Mouse (Mus musculus): ENCODE data around the gene Zfp418.

DNA sequence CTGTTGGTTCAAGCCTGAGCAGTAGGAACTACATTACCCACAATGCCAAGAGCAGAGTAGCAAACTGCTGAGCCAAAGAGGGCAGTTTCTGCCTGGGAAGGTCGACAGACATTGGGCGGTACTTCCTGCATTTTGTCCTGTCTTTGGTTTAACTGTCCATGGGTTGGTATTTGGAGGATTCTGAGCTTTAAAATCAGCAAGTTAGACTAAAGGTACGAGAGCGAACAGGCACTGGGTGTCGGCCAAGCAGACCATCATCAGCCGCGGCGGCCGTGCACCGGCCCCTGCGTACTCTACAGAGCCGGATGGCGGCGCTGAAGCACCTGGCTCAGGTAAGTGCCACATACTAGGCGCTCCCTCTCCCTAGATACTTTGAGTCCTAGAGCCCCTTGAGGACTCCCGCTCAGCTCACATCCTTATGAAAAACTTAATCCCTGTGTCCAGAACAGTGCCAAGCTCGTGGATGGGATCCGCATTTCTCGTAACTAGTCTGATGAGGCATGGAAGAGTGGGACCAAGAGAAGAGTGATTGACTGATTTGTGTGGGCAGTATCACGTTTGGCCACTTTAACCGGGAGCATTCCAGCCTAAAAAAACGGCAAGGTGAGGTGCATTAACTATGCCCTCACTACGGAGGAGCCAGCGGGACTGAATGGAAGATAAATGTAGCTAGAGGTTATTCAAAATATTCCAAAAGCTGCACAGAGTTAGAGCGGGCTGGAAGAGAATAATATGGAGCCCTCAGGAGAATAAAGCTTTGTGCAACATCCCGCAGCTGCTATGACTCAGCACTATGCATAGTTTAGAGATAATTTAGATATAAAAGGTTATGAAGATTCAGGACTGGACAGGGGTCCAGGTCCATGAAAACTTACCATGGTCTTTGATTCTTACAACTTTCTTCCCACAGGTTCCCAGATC is at the start of gene Zfp418:
- TF ChIP-seq CTCF (conservative IDR thresholded peaks at IDR 0.05; ENCODE audit: low read length) (no peak), POU5F1 (IDR thresholded peaks at IDR 0.05; ENCODE audit: borderline replicate concordance, low read length) (no peak)

Measured in E14TG2a.4 (cell line).